Mouse (Mus musculus) heart, postnatal 25 days (tissue): Measurements from ENCODE around the gene Gm3591. TPM values are rescaled to one million over a fixed set of nuclear protein-coding genes. Genes with fewer than 3 reads are reported as not detected.
"Not testable (repeated sequence)": the region's sequence is repeated elsewhere in the genome, so short reads cannot be mapped to it uniquely, and the experiment has no call there.

Experiments
- DNase-seq: peaks from one replicate; pipeline ENCODE4 v3.0.0; 2022; ENCODE audit warnings: low spot score
- intact Hi-C: fragments of 180-260 bp; cut with DNase I; formaldehyde crosslinking; loops from one replicate; pipeline ENCODE4 v1.15.1; 2025
- total RNA-seq, 2 experiments: library from RNA; stranded (reverse); gene quantifications; 2 replicates each; pipeline ENCODE4 v1.2.3; 2021

Gm3591 gene
- total RNA-seq: under 1 TPM in 1 of 2 experiments, not detected in 1; 0.39 TPM

- DNase-seq, intact Hi-C loops: not testable (repeated sequence)
Observed at GRCm38 (mm10) chr14:6412382-6412781, at the start of gene Gm3591. Gene Gm3591 (minus strand): TSS chr14:6412482.

- intact Hi-C loops, DNase-seq: not testable (repeated sequence)
Observed at GRCm38 (mm10) chr14:6444511-6444910, 32.2 kb upstream of the Gm3591 start, which contains the start of gene Gm3594. Gene Gm3594 (minus strand): TSS chr14:6444611.

- intact Hi-C loops, DNase-seq: not testable (repeated sequence)
Observed at GRCm38 (mm10) chr14:6440774-6441173, 28.5 kb upstream of the Gm3591 start.

- peak; percentile 3 for DNase-seq
Observed at GRCm38 (mm10) chr14:6440206-6440605, 27.9 kb upstream of the Gm3591 start.

GRCm38 (mm10) chr14:6426766-6427165 is 14.5 kb upstream of the Gm3591 start:
- intact Hi-C loops: not testable (repeated sequence)
- DNase-seq: peak; percentile 65

More at GRCm38 (mm10) chr14:6440206-6440605, 27.9 kb upstream of the Gm3591 start:
- intact Hi-C loops: not testable (repeated sequence)

GRCm38 (mm10) chr14:6426353-6426752 is 14.1 kb upstream of the Gm3591 start:
- DNase-seq: not testable (repeated sequence)

GRCm38 (mm10) chr14:6390219-6390618 is 22.1 kb downstream of the Gm3591 start, which contains the start of gene Gm16440:
Gene Gm16440 (minus strand): TSS chr14:6390319.
- DNase-seq, intact Hi-C loops: not testable (repeated sequence)

More at GRCm38 (mm10) chr14:6426353-6426752, 14.1 kb upstream of the Gm3591 start:
- intact Hi-C loops: not testable (repeated sequence)

Other genes starting within 250 kb of the Gm3591 start
- gene Gm21560, start 193.2 kb downstream of the Gm3591 start, total RNA-seq: under 1 TPM; 0.26 to 0.31 TPM
- gene Gm3411, start 125.2 kb downstream of the Gm3591 start, total RNA-seq: under 1 TPM; 0.17 to 0.34 TPM
- gene Gm21103, start 107.6 kb downstream of the Gm3591 start, total RNA-seq: not detected
- gene Gm3618, start 68.8 kb downstream of the Gm3591 start, total RNA-seq: not detected
- gene Gm16440, start 22.2 kb downstream of the Gm3591 start, total RNA-seq: not detected
- not detected for gene Gm3594, start 32.1 kb upstream of the Gm3591 start, total RNA-seq
- not detected for gene Gm8356, start 124.8 kb upstream of the Gm3591 start, total RNA-seq
- gene Gm3629, start 178.1 kb upstream of the Gm3591 start, total RNA-seq: under 1 TPM in 1 of 2 experiments, not detected in 1; 0.21 TPM
- not detected for gene Gm3460, start 209.9 kb upstream of the Gm3591 start, total RNA-seq